Mouse (Mus musculus): ENCODE results near the gene Gsap.
"Not testable (repeated sequence)": the region's sequence is repeated elsewhere in the genome, so short reads cannot be mapped to it uniquely, and the experiment has no call there.

Gene Gsap

GRCm38 (mm10) chr5:21185764-21186685 lies at the start of gene Gsap:
TSS of gene Gsap (plus strand) at chr5:21186255.
- DNase-seq (ENCODE audit: low read depth, low spot score): no peak

GRCm38 (mm10) chr5:21136575-21136974 lies 49.5 kb upstream of the Gsap start:
- no peak for DNase-seq (ENCODE audit: low read depth, low spot score)

GRCm38 (mm10) chr5:21139505-21139904 lies 46.5 kb upstream of the Gsap start:
- DNase-seq (ENCODE audit: low read depth, low spot score): peak; percentile 49

- not testable (repeated sequence) for DNase-seq (ENCODE audit: low read depth, low spot score)
These were observed 44.9 kb upstream of the Gsap start for GRCm38 (mm10) chr5:21141133-21141551.

- DNase-seq (ENCODE audit: low read depth, low spot score): no peak
These were observed 44.4 kb upstream of the Gsap start for GRCm38 (mm10) chr5:21141626-21142025.

GRCm38 (mm10) chr5:21143032-21143431 lies 43.0 kb upstream of the Gsap start:
- no peak for DNase-seq (ENCODE audit: low read depth, low spot score)

- no peak for DNase-seq (ENCODE audit: low read depth, low spot score)
These were observed 41.4 kb upstream of the Gsap start for GRCm38 (mm10) chr5:21144506-21145169.

GRCm38 (mm10) chr5:21148358-21148757 lies 37.7 kb upstream of the Gsap start:
- DNase-seq (ENCODE audit: low read depth, low spot score): no peak

- no peak for DNase-seq (ENCODE audit: low read depth, low spot score)
These were observed 32.4 kb upstream of the Gsap start for GRCm38 (mm10) chr5:21153672-21154071.

GRCm38 (mm10) chr5:21156770-21157169 lies 29.3 kb upstream of the Gsap start:
- DNase-seq (ENCODE audit: low read depth, low spot score): no peak

- no peak for DNase-seq (ENCODE audit: low read depth, low spot score)
These were observed 26.5 kb upstream of the Gsap start for GRCm38 (mm10) chr5:21159536-21159935.

GRCm38 (mm10) chr5:21160781-21161180 lies 25.3 kb upstream of the Gsap start:
- DNase-seq (ENCODE audit: low read depth, low spot score): no peak

- DNase-seq (ENCODE audit: low read depth, low spot score): no peak
These were observed 22.6 kb upstream of the Gsap start for GRCm38 (mm10) chr5:21163421-21163820.

- DNase-seq (ENCODE audit: low read depth, low spot score): no peak
These were observed 17.2 kb upstream of the Gsap start for GRCm38 (mm10) chr5:21168689-21169345.

- no peak for DNase-seq (ENCODE audit: low read depth, low spot score)
These were observed 16.7 kb upstream of the Gsap start for GRCm38 (mm10) chr5:21169346-21169745.

GRCm38 (mm10) chr5:21169877-21170276 lies 16.2 kb upstream of the Gsap start:
- DNase-seq (ENCODE audit: low read depth, low spot score): no peak

- no peak for DNase-seq (ENCODE audit: low read depth, low spot score)
These were observed 15.6 kb upstream of the Gsap start for GRCm38 (mm10) chr5:21170440-21170839.

- DNase-seq (ENCODE audit: low read depth, low spot score): no peak
These were observed 15.2 kb upstream of the Gsap start for GRCm38 (mm10) chr5:21170898-21171297.

- DNase-seq (ENCODE audit: low read depth, low spot score): no peak
These were observed 14.7 kb upstream of the Gsap start for GRCm38 (mm10) chr5:21171336-21171735.

GRCm38 (mm10) chr5:21172316-21172715 lies 13.7 kb upstream of the Gsap start:
- no peak for DNase-seq (ENCODE audit: low read depth, low spot score)

- DNase-seq (ENCODE audit: low read depth, low spot score): no peak
These were observed 10.6 kb upstream of the Gsap start for GRCm38 (mm10) chr5:21175132-21176112.

Measured in brain, embryonic 18.5 days (tissue).